Mouse (Mus musculus): ENCODE measurements around the gene Tubb5. TPM values are rescaled to one million over a fixed set of nuclear protein-coding genes. Genes with fewer than 3 reads are reported as not detected.
A peak's percentile ranks its signal among the peaks of the same experiment; 100 is the strongest.

Gene Tubb5
- polyA plus RNA-seq, 1 experiment from 2014 or later: 923 TPM

- Histone ChIP-seq H3K27ac (ENCODE audit: low read depth) (peak overlapping the region; percentile 96), H3K4me2 (ENCODE audit: low read length) (peak overlapping the region; percentile 92), H3K9me3 (ENCODE audit: control insufficient read depth, low read length) (no peaks in the 10 kb centered on the region), H3K27me3 (replicated peaks; ENCODE audit: control insufficient read depth, insufficient read depth, low read length) (no peaks in the 10 kb centered on the region), H3K9ac (ENCODE audit: low read length) (peak overlapping the region; percentile 62), H3K4me1 (replicated peaks; ENCODE audit: control insufficient read depth, insufficient read depth, low read length) (peaks cover 42% of the 10 kb centered on the region), H3K4me3 (ENCODE audit: low read depth, low read length) (peak overlapping the region; percentile 68), H3K36me3 (ENCODE audit: control insufficient read depth, insufficient read depth, low read length) (no peaks in the 10 kb centered on the region)
- 26% methylated on average over 10 of the region's 10 CpGs for WGBS
- DNase-seq (ENCODE audit: low spot score) (no peak), ATAC-seq (replicated peaks; ENCODE audit: low FRiP score, low TSS enrichment, low read depth) (no peak)
These were observed 26.8 kb upstream of the Tubb5 start for GRCm38 (mm10) chr17:35864832-35865353.

GRCm38 (mm10) chr17:35861198-35861857, 23.2 kb upstream of the Tubb5 start, which contains the start of gene Nrm:
Nrm (plus strand) TSS chr17:35861318.
- Histone ChIP-seq H3K9me3 (ENCODE audit: control insufficient read depth, low read length) (no peaks in the 10 kb centered on the region), H3K36me3 (ENCODE audit: control insufficient read depth, insufficient read depth, low read length) (peaks cover 21% of the 10 kb centered on the region), H3K4me3 (ENCODE audit: low read depth, low read length) (peak within 1 kb of the TSS; percentile 83), H3K27ac (ENCODE audit: low read depth) (peak within 1 kb of the TSS; percentile 89), H3K4me2 (ENCODE audit: low read length) (peak within 1 kb of the TSS; percentile 59), H3K4me1 (replicated peaks; ENCODE audit: control insufficient read depth, insufficient read depth, low read length) (peaks cover 15% of the 10 kb centered on the region), H3K27me3 (replicated peaks; ENCODE audit: control insufficient read depth, insufficient read depth, low read length) (no peaks in the 10 kb centered on the region), H3K9ac (ENCODE audit: low read length) (peak within 1 kb of the TSS; percentile 67)
- peak; percentile 97 for DNase-seq (ENCODE audit: low spot score)
- ATAC-seq (replicated peaks; ENCODE audit: low FRiP score, low TSS enrichment, low read depth): peak; percentile 91
- WGBS: under 1% methylated on average over 47 of the region's 47 CpGs

- Histone ChIP-seq H3K9ac (ENCODE audit: low read length) (peak overlapping the region; percentile 67), H3K4me1 (replicated peaks; ENCODE audit: control insufficient read depth, insufficient read depth, low read length) (peaks cover 15% of the 10 kb centered on the region), H3K4me2 (ENCODE audit: low read length) (peak overlapping the region; percentile 59), H3K27me3 (replicated peaks; ENCODE audit: control insufficient read depth, insufficient read depth, low read length) (no peaks in the 10 kb centered on the region), H3K4me3 (ENCODE audit: low read depth, low read length) (peak overlapping the region; percentile 83), H3K36me3 (ENCODE audit: control insufficient read depth, insufficient read depth, low read length) (peaks cover 21% of the 10 kb centered on the region), H3K9me3 (ENCODE audit: control insufficient read depth, low read length) (no peaks in the 10 kb centered on the region), H3K27ac (ENCODE audit: low read depth) (peak overlapping the region; percentile 89; the same call in 1 of the 2 replicates)
- no peak for DNase-seq (ENCODE audit: low spot score)
- no peak for ATAC-seq (replicated peaks; ENCODE audit: low FRiP score, low TSS enrichment, low read depth)
- 6% methylated on average over 12 of the region's 12 CpGs for WGBS
These were observed 22.7 kb upstream of the Tubb5 start for GRCm38 (mm10) chr17:35860831-35861197.

GRCm38 (mm10) chr17:35859835-35860234, 21.7 kb upstream of the Tubb5 start:
- ATAC-seq (replicated peaks; ENCODE audit: low FRiP score, low TSS enrichment, low read depth) (no peak), DNase-seq (ENCODE audit: low spot score) (no peak)
- Histone ChIP-seq H3K9me3 (ENCODE audit: control insufficient read depth, low read length) (no peaks in the 10 kb centered on the region), H3K9ac (ENCODE audit: low read length) (no peak overlapping the region), H3K27ac (ENCODE audit: low read depth) (no peak overlapping the region), H3K4me2 (ENCODE audit: low read length) (no peak overlapping the region), H3K4me1 (replicated peaks; ENCODE audit: control insufficient read depth, insufficient read depth, low read length) (peaks cover 11% of the 10 kb centered on the region), H3K36me3 (ENCODE audit: control insufficient read depth, insufficient read depth, low read length) (peaks cover 25% of the 10 kb centered on the region), H3K27me3 (replicated peaks; ENCODE audit: control insufficient read depth, insufficient read depth, low read length) (no peaks in the 10 kb centered on the region), H3K4me3 (ENCODE audit: low read depth, low read length) (no peak overlapping the region)
- WGBS: 71% methylated on average over 2 of the region's 2 CpGs

GRCm38 (mm10) chr17:35859371-35859770, 21.3 kb upstream of the Tubb5 start:
- no peak for ATAC-seq (replicated peaks; ENCODE audit: low FRiP score, low TSS enrichment, low read depth)
- 89% methylated on average over 1 of the region's 1 CpGs for WGBS

GRCm38 (mm10) chr17:35850974-35851373, 12.9 kb upstream of the Tubb5 start:
- Histone ChIP-seq H3K27me3 (replicated peaks; ENCODE audit: control insufficient read depth, insufficient read depth, low read length) (no peaks in the 10 kb centered on the region), H3K4me2 (ENCODE audit: low read length) (no peak overlapping the region), H3K4me3 (ENCODE audit: low read depth, low read length) (no peak overlapping the region), H3K27ac (ENCODE audit: low read depth) (no peak overlapping the region), H3K9ac (ENCODE audit: low read length) (no peak overlapping the region), H3K36me3 (ENCODE audit: control insufficient read depth, insufficient read depth, low read length) (peaks cover 91% of the 10 kb centered on the region), H3K9me3 (ENCODE audit: control insufficient read depth, low read length) (no peaks in the 10 kb centered on the region), H3K4me1 (replicated peaks; ENCODE audit: control insufficient read depth, insufficient read depth, low read length) (no peaks in the 10 kb centered on the region)
- no peak for DNase-seq (ENCODE audit: low spot score)
- 91% methylated on average over 3 of the region's 3 CpGs for WGBS
- no peak for ATAC-seq (replicated peaks; ENCODE audit: low FRiP score, low TSS enrichment, low read depth)

More at GRCm38 (mm10) chr17:35859371-35859770, 21.3 kb upstream of the Tubb5 start:
- Histone ChIP-seq H3K36me3 (ENCODE audit: control insufficient read depth, insufficient read depth, low read length) (peaks cover 30% of the 10 kb centered on the region), H3K4me1 (replicated peaks; ENCODE audit: control insufficient read depth, insufficient read depth, low read length) (peaks cover 6% of the 10 kb centered on the region), H3K27ac (ENCODE audit: low read depth) (no peak overlapping the region), H3K27me3 (replicated peaks; ENCODE audit: control insufficient read depth, insufficient read depth, low read length) (no peaks in the 10 kb centered on the region), H3K4me2 (ENCODE audit: low read length) (no peak overlapping the region), H3K9me3 (ENCODE audit: control insufficient read depth, low read length) (no peaks in the 10 kb centered on the region), H3K4me3 (ENCODE audit: low read depth, low read length) (no peak overlapping the region), H3K9ac (ENCODE audit: low read length) (no peak overlapping the region)
- no peak for DNase-seq (ENCODE audit: low spot score)

GRCm38 (mm10) chr17:35848112-35848511, 10.0 kb upstream of the Tubb5 start:
- H3K4me2 ChIP-seq (ENCODE audit: low read length): no peak overlapping the region
- no peak overlapping the region for H3K9ac ChIP-seq (ENCODE audit: low read length)
- 65% methylated on average over 1 of the region's 1 CpGs for WGBS
- H3K36me3 ChIP-seq (ENCODE audit: control insufficient read depth, insufficient read depth, low read length): peaks cover 89% of the 10 kb centered on the region
- H3K27me3 ChIP-seq (replicated peaks; ENCODE audit: control insufficient read depth, insufficient read depth, low read length): no peaks in the 10 kb centered on the region
- ATAC-seq (replicated peaks; ENCODE audit: low FRiP score, low TSS enrichment, low read depth) (no peak), DNase-seq (ENCODE audit: low spot score) (no peak)
- H3K4me3 ChIP-seq (ENCODE audit: low read depth, low read length): no peak overlapping the region
- no peaks in the 10 kb centered on the region for H3K9me3 ChIP-seq (ENCODE audit: control insufficient read depth, low read length)
- H3K4me1 ChIP-seq (replicated peaks; ENCODE audit: control insufficient read depth, insufficient read depth, low read length): no peaks in the 10 kb centered on the region
- H3K27ac ChIP-seq (ENCODE audit: low read depth): no peak overlapping the region

GRCm38 (mm10) chr17:35843514-35843913, 5.4 kb upstream of the Tubb5 start:
- WGBS: 92% methylated on average over 3 of the region's 3 CpGs
- no peak overlapping the region for H3K4me2 ChIP-seq (ENCODE audit: low read length)
- no peaks in the 10 kb centered on the region for H3K27me3 ChIP-seq (replicated peaks; ENCODE audit: control insufficient read depth, insufficient read depth, low read length)
- H3K4me3 ChIP-seq (ENCODE audit: low read depth, low read length): no peak overlapping the region
- H3K9me3 ChIP-seq (ENCODE audit: control insufficient read depth, low read length): no peaks in the 10 kb centered on the region
- H3K36me3 ChIP-seq (ENCODE audit: control insufficient read depth, insufficient read depth, low read length): peaks cover 45% of the 10 kb centered on the region
- no peak overlapping the region for H3K27ac ChIP-seq (ENCODE audit: low read depth)
- no peak for ATAC-seq (replicated peaks; ENCODE audit: low FRiP score, low TSS enrichment, low read depth)
- H3K9ac ChIP-seq (ENCODE audit: low read length): no peak overlapping the region
- DNase-seq (ENCODE audit: low spot score): no peak
- H3K4me1 ChIP-seq (replicated peaks; ENCODE audit: control insufficient read depth, insufficient read depth, low read length): peaks cover 9% of the 10 kb centered on the region

GRCm38 (mm10) chr17:35842006-35842405, 3.9 kb upstream of the Tubb5 start:
- Histone ChIP-seq H3K4me3 (ENCODE audit: low read depth, low read length) (peak overlapping the region; percentile 40), H3K36me3 (ENCODE audit: control insufficient read depth, insufficient read depth, low read length) (peaks cover 30% of the 10 kb centered on the region), H3K9ac (ENCODE audit: low read length) (peak overlapping the region; percentile 75), H3K4me1 (replicated peaks; ENCODE audit: control insufficient read depth, insufficient read depth, low read length) (peaks cover 9% of the 10 kb centered on the region), H3K4me2 (ENCODE audit: low read length) (peak overlapping the region; percentile 70), H3K27ac (ENCODE audit: low read depth) (peak overlapping the region; percentile 66), H3K27me3 (replicated peaks; ENCODE audit: control insufficient read depth, insufficient read depth, low read length) (no peaks in the 10 kb centered on the region), H3K9me3 (ENCODE audit: control insufficient read depth, low read length) (no peaks in the 10 kb centered on the region)
- DNase-seq (ENCODE audit: low spot score) (no peak), ATAC-seq (replicated peaks; ENCODE audit: low FRiP score, low TSS enrichment, low read depth) (no peak)
- 16% methylated on average over 11 of the region's 11 CpGs for WGBS
